Mouse (Mus musculus) left cerebral cortex, postnatal 36 days (tissue): ENCODE results near the gene Olfr70. TPM values are rescaled to one million over a fixed set of nuclear protein-coding genes. Genes with fewer than 3 reads are reported as not detected.
A peak's percentile ranks its signal among the peaks of the same experiment; 100 is the strongest.

Experiments
- DNase-seq, 2 experiments: peaks; one replicate each; pipeline ENCODE4 v3.0.0; 2021 to 2022; ENCODE audit warnings: low spot score in 2 of 2, mixed read lengths in 1 of 2
- intact Hi-C: fragments of 180-260 bp; cut with DNase I; formaldehyde crosslinking; loops from one replicate; pipeline ENCODE4 v1.15.1; 2025
- total RNA-seq, 2 experiments: library from RNA; stranded (reverse); gene quantifications; 2 replicates each; pipeline ENCODE4 v1.2.3; 2021

Olfr70 gene
- total RNA-seq, 2 experiments from 2014 or later, result not detected

DNA sequence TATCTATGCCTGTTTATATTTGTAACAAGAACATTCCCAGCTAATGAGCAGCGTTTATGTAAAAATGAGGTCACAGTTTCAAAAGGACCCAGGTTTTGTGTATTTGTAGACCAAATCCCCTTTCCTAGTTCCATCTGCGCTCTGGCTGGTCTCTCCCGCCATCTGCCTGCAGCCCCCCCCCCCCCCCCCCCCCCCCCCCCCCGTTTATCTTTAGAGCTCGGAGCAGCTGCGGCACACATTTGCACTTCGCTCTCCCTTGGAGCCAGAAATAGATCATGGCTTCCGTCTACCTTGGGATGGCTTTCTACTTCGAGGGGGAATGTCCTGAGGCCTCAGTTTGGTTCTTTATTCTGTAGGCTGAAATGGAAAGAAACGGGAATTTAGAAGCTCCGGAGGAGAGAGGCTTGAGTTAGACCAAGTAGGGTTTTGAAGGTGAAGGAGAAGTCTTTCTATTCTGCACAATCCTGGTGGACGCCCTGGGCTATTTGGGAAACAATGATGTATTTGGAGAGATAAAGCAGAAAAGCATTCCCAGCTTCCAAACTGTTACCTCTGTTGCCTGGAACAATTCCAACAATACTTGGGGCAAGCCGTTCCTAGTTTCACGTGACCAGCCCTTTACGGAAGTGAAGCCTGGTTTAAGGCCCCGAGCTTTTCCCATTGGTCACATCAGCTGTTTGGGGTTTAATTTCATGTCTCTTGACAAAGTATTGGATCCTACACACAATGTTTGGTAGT, 20.1 kb upstream of the Olfr70 start:
- intact Hi-C loops, result no loop called here
- no peak for DNase-seq

DNA sequence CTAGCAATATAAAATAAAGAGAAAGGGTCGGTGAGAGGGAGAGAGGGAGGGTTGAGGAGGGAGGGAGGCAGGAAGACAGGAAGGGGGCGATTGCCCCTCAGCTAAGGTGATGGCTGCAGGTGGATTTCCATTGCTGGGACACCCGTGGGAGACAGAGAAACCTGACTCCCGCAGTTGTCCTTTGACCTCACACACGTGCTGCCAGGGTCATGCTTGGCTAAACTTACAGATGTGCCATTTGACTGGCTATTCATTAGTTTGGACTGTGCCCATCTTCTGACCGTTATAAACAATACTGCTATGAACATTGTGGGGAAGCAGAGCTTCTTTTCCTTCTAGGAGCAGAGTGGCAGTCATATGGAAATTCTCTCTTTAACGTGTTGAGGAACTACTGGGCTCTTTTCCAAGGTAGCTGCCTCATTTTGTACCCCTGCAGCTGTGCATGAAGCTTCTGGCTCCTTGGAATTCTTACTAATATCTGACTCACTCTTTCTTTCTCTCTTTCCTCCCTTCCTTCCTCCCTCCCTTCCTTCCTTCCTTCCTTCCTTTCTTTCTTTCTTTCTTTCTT, 13.1 kb upstream of the Olfr70 start:
- intact Hi-C loops, result no loop called here
- DNase-seq, result no peak

DNA sequence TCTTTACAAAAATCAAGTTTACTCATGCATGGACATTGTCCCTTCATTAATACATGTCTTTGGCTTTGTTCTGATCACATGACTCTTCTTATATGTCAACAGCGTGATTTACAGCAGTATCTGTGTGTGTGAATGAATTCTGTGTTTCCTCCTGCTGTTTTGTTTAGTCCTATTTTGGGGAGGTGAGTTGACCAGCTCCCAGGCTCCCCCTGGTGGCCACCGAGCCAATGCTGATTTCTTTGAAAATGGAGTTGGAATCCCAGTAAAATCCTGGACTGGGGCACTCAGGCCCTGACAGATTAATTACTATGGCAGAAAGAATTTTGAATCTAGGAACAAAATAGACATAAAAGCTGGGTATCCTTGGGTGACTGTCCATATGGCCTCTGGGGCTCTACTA, 11.2 kb upstream of the Olfr70 start:
- peak; percentile 62 to 66 for DNase-seq
- intact Hi-C loops, result loop anchor here (1.0 kb wide), 1 partner anchor 82 kb away; no protein-coding TSS in a partner anchor

DNA sequence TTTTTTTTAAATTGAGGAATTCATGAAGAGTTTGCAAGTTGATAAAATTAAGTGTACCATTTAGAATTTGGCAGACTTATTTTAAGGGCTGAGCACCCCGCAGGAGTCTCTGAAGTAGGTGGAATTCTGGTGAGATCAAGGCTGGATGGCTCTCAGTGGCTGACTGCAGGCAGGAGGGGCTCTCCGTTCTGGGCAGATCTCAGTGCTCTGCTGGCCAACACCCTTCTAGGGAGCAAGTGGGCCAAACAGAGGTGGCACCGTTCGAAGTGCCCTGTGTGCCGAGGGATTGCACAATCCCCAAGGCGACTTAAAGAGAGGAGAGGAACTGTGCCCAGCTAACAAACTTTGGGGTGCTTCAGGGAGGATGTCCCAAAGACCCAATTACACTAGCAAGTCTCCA, 9.3 kb upstream of the Olfr70 start, which contains the start of gene Olfr71:
Olfr71 (minus strand) TSS at position 387 of the 400 bp plus-strand sequence.
- intact Hi-C loops, result loop anchor here (5.0 kb wide), 1 partner anchor 38 kb away; no protein-coding TSS in a partner anchor
- no peak for DNase-seq

DNA sequence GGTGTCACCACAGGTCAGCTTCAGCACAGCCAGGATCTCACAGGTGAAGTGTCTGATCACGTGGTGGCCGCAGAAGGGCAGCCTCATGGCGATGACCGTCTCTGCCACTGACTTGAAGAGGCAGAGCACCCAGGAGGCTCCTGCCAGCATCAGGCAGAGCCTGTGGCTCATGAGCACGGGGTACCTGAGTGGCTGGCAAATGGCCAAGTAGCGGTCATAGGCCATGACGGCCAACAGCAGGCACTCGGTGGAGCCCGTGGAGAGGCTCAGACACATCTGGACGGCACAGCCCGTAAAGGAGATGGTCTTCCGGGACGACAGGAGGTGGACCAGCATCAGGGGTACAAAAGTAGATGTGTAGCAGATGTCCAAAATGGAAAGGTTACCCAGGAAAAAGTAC, 5.4 kb upstream of the Olfr70 start:
- intact Hi-C loops, result loop anchor here (5.0 kb wide), 1 partner anchor 34 kb away; no protein-coding TSS in a partner anchor
- no peak for DNase-seq

DNA sequence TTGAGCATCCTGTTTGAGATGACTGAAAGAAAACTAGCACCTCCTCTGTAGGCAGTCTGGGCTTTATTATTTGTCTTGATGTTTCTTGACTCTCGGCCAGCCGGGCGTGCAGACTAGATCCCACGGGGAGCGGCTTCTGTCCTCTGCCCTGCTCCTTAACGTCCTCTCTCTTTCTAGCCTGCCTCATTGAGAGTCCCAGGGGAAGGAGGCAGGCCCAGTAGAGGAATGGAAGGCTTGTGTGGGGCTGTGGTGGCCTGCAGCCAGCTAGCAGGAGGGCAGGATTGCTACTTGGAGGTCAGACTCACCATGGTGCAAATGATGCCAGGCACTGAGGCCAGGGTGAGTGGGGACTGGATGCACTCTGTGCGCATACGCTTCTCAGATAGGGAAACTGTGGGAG, 3.2 kb upstream of the Olfr70 start:
- intact Hi-C loops, result no loop called here
- DNase-seq, result no peak

DNA sequence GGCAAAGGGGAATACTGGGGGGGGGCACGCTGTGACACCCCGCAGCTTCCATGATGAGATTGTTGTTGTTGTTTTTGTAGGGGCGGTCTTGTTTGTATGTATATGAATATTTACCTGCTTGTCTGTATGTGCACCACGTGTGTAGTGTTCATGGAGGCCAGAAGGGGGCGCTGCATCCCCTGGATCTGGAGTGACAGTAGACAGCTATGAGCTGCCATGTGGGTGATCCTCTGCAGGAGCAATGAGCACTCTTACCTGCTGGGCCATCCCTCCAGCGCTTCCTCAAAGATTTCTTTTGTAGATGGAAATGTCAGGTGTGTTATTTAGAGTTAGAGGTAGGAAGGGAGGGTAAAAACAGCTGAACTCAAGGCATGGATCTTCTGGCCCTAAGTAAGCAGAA, 2.8 kb upstream of the Olfr70 start:
- intact Hi-C loops, result no loop called here
- no peak for DNase-seq

DNA sequence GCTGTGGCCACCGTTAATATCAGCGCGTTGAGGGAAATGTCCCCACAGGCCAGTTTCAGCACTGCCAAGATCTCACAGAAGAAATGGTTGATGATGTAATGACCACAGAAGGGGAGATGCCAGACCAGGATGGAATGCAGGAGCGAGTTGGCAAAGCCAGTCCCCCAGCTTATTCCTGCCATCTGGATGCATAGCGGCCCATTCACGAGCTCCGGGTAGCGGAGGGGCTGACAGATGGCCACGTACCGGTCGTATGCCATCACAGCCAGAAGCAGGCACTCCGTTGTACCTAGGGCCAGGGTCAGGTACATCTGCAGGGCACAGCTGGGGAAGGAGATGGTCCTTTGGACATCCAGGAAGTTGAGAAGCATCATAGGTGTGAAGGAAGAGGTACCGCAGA, 4.0 kb downstream of the Olfr70 start:
- intact Hi-C loops, result no loop called here
- no peak for DNase-seq

DNA sequence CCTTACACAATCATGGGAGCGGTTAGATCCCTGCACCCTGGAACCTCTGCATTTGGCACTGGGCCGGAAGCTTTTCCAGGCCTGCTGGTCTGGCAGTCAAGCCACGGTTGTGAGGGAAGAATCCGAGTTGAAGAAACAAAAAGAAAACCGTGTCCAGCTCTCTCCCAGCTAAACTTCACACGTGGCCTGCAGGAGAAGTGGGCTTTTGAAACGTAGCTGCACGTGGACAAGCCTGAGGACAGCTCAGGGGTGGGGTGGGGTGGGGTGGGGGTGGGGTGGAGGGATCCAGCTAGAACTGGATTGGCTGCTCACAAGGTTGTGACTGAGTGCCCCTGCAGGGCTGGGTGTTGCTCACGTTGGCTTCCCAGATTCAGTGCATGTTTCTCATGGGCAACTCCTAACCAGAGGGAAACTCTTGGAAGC, 5.3 kb downstream of the Olfr70 start:
- intact Hi-C loops, result no loop called here
- no peak for DNase-seq

DNA sequence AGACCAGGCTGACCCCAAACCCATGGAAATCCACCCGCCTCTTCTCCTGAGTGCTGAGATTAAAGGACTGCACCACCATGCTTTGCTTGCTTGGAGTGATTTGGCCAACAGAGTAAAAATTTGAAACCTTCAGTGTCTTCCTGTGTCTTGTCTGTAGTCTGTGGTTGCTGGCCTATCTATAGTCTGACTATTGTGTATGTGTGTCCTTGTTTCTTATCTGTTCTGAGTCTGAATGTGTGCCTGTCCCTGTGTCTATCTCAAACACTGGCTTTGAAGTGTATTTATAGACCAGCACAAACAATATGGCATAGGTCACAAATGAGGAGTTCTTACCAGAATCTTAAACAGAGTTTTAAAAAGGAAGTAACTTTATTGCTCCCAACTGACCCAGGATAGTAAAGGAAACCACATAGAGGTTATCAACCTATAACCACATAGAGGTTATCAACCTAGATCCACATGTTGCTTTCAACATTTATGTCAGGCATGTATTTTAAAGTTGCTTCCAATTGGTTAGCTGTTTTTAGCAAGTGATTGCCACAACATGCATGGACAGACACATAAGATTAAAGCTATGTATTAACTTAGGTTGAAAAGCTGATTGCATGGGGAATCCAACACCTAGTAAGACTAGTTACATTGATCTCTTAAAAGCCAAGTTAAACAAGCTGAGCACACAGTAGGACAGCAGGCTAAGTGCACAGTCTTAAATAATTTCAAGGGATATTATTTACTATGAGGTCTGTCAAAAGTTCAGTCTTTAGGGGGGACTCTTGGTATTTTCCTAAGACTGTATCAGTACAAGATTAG, 6.0 kb downstream of the Olfr70 start:
- DNase-seq, result no peak
- intact Hi-C loops, result no loop called here

DNA sequence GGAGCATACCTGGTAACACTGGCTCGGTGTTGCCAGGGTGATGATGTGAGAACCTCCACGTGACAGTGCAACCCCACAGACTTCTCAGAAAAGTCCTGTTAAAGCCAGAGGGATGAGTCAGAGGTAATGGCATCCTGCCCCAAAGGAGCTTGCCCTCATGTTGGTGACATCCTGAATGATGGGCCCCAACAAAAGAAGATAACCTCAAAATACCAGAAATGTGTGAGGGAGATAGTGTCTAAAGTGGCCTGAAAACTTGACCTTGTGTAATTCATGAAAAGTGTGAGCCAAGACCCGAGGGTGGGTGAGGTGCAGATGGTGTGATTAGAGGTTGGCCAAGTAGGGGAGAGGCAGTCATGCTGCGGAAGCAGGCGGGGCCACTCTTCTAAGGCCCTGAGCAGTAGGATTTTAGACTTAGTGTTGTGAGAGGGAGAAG, 6.8 kb downstream of the Olfr70 start:
- DNase-seq, result no peak
- intact Hi-C loops, result no loop called here

DNA sequence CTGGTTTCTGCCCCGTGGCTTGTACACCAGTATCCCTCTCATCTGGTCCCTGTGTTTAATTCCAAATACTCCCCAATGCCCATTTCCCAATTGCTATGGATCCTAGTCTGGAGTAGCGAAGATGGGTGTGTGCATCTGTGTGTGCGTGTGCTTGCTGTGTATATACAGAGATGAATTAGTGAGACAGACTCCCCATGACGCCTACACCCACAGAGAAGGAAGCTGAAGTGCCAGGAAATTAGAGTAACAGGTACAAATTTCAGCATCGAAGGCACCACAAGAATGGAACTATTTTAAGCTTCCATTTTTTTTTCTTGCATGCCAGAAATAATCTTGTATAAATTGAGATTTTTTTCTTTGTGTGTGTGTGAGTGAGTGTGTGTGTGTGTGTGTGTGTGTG, 9.6 kb downstream of the Olfr70 start:
- DNase-seq, result no peak
- intact Hi-C loops, result no loop called here

DNA sequence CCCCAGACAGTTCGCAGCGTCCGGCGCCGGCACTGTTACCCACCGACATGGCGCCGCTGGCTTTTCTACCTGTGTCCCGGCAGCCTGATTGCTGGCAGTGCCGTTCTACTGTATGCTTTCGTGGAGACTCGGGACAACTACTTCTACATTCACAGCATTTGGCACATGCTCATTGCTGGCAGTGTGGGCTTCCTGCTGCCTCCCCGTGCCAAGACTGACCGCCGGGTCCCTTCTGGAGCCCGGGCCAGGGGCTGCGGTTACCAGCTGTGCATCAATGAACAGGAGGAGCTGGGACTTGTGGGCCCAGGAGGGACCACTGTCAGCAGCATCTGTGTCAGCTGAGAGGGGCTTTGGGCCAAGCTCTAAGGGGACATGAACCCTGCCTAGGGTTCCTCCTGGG, 10.6 kb downstream of the Olfr70 start:
- DNase-seq, result no peak
- intact Hi-C loops, result no loop called here

DNA sequence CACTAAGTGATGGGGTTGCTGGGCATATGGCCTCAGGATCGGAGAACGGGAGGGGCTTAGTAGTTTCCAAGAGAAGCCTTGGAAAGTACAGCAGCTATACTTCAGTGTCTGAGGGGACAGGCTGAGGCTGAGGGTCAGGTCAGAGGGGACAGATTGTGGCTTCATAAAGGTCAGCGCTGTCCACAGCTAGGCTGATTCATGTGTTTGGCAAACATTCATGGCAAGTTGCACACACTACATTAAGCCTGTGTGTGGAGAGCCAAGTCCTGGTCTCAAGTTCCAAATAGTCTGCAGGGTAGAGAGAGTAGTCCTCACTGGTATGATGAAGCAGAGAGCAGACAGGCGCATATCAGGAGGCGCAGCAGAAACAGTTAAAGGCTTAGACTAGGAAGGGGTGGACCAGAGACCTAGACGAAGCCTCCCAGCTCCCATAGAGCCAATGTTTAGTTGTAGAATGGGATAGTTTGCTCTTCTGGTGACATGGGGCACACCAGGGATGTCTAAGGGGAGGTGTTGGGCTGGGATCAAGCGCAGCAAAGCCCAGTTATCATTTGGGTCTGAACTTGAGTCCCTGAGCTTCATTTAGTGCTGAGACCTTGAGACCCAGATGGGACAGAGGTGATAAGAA, 21.1 kb downstream of the Olfr70 start:
- DNase-seq, result no peak
- intact Hi-C loops, result no loop called here

DNA sequence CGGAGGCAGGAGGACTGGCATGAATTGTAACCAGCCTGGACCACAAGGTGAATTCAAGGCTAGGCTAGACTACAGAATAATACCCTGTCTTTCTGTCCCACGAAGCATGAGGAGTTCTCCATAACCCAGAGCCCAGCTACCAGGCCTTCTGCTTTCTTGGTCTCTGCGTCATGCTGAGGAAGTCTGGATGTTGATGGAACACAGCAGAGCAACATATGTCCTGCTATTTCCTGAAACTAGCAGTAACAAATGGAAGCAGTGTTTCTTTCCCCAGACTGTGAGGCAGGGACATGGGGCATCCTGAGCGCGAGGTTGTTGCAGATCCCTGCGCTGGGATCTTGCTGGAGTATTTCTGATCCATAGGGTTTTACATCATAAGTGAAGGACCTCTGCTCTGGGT, 22.1 kb downstream of the Olfr70 start:
- intact Hi-C loops, result no loop called here
- no peak for DNase-seq

DNA sequence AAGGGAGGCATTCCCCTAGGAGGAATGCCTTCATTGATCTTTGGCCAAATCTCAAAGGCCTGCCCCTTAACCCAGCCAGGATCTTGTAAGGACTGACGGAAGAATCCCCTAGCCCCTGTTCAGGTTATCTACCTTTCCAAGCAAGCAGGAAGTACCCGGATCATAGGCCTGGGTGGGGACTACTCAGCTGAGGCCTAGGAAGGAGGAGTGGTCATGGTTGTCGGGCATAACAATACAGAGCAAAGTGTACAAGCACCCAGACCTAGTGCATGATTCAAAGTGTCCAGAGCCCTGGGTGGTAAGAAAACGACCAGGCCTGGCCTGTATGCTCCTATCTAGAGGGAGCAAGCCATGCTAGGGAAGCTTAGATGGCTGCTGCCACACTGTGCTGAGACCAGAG, 25.0 kb downstream of the Olfr70 start:
- intact Hi-C loops, result no loop called here
- DNase-seq, result no peak

DNA sequence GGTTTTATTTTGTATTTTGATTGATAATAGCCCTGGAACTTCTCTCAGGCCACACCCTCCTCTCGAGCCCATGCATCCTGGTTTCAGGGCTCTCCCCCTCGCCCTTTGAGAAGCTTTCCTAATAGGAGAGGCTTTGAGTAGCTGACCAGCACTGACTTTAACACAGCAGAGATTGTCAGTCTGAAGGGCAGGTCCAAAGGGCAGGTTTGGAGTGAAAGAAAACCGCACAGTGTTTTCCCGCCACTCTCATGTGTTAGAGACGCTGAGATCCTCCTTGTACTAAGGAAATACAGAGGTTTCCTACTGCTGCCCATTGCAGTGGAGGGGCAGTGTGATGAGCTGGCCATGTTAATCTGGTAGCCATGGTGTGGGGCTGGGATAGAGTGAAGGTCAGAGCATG, 25.6 kb downstream of the Olfr70 start:
- intact Hi-C loops, result loop anchor here (5.0 kb wide), 1 partner anchor 32 kb away; no protein-coding TSS in a partner anchor
- no peak for DNase-seq

DNA sequence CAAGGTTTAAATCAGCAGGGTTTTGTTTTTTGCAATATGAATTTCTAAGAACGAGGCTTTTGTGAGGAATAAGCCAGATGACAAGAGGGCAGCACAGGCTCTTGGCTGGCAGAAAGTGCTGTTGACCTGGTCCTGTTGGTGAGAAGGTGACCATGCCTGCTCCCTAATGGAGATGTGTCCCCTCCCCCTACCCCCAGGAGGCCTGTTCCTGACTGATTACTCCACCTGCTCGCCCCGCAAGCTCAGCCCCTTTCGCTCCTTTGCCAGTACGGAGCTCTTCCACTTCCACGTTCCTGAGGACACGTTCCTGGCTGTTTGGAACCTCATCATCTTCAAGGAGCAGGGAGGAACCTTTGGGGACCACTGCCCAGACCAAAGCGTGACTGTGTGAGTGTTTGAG, 26.9 kb downstream of the Olfr70 start:
- intact Hi-C loops, result loop anchor here (5.0 kb wide), 1 partner anchor 34 kb away; no protein-coding TSS in a partner anchor
- DNase-seq, result no peak

DNA sequence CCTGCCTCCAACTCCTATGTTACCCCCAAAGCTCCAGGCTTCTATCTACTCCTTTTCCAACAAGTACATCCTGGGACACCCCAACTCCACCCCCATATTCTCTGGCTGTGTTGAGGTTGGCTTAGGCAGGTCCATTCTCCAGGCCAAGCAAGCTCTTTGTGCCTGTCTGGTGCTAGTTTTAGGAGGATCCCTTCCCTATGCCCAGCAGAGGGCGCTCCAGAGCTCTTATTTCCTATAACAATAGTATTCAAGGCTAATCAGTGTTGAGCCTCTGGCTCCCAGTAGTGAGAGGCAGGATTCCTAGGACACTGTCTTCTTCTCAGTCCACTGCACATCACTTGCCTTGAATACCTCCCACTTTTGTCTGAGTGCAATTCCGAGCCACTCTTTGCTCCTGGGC, 28.5 kb downstream of the Olfr70 start:
- intact Hi-C loops, result loop anchor here (5.0 kb wide), 1 partner anchor 35 kb away; no protein-coding TSS in a partner anchor

DNA sequence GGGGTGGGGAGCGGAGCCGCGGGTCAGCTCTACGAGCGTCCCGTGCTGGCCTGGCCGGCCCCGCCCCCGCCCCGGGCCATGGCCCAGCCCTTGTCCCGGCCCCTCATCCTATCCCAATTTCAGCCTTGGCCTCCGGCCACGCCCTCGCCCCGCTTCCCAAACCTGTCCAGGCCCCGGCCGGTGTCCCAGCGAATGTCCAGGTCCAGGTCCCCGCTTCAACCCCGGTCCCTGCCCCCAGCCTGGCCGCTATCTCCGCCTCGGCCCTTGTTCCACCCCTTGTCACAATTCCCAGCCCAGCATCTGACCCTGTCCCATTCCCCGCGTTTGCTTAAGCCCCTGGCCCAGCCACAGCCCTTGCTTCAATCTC, 31.2 kb downstream of the Olfr70 start:
- intact Hi-C loops, result no loop called here
- DNase-seq, result no peak

More for the DNA sequence above, 28.5 kb downstream of the Olfr70 start:
- peak; percentile 70 to 85 for DNase-seq
